Mouse (Mus musculus): Measurements from ENCODE around the gene 9530003J23Rik. TPM values are rescaled to one million over a fixed set of nuclear protein-coding genes. Genes with fewer than 3 reads are reported as not detected.
A peak's percentile ranks its signal among the peaks of the same experiment; 100 is the strongest.

9530003J23Rik gene
- polyA plus RNA-seq, 1 experiment from 2014 or later, result not detected

GRCm38 (mm10) chr10:117202981-117203557 lies 35.4 kb downstream of the 9530003J23Rik start:
- DNase-seq (ENCODE audit: low spot score) (no peak), ATAC-seq (ENCODE audit: low FRiP score, low TSS enrichment) (no peak)
- no peaks in the 10 kb centered on the region for H3K36me3 ChIP-seq (ENCODE audit: control insufficient read depth, insufficient read depth, low read length)
- no peaks in the 10 kb centered on the region for H3K27me3 ChIP-seq (ENCODE audit: control insufficient read depth, insufficient read depth, low read length)
- H3K9ac ChIP-seq (ENCODE audit: low read length), result no peak overlapping the region
- 45% methylated on average over 17 of the region's 17 CpGs for WGBS
- no peaks in the 10 kb centered on the region for H3K4me1 ChIP-seq (replicated peaks; ENCODE audit: control insufficient read depth, insufficient read depth)
- TF ChIP-seq CTCF (IDR thresholded peaks at IDR 0.05; ENCODE audit: low read depth) (no peak), EP300 (optimal IDR thresholded peaks at IDR 0.05) (no peak)
- H3K9me3 ChIP-seq (ENCODE audit: control insufficient read depth, low read length), result no peaks in the 10 kb centered on the region
- H3K27ac ChIP-seq (replicated peaks), result no peak overlapping the region
- H3K4me2 ChIP-seq (replicated peaks; ENCODE audit: low read depth), result no peak overlapping the region
- H3K4me3 ChIP-seq (ENCODE audit: low read depth, low read length), result no peak overlapping the region

- Histone ChIP-seq H3K4me1 (replicated peaks; ENCODE audit: control insufficient read depth, insufficient read depth) (no peaks in the 10 kb centered on the region), H3K9ac (ENCODE audit: low read length) (no peak overlapping the region), H3K27ac (replicated peaks) (no peak overlapping the region), H3K4me2 (replicated peaks; ENCODE audit: low read depth) (no peak overlapping the region), H3K27me3 (ENCODE audit: control insufficient read depth, insufficient read depth, low read length) (no peaks in the 10 kb centered on the region), H3K9me3 (ENCODE audit: control insufficient read depth, low read length) (no peaks in the 10 kb centered on the region), H3K36me3 (ENCODE audit: control insufficient read depth, insufficient read depth, low read length) (no peaks in the 10 kb centered on the region), H3K4me3 (ENCODE audit: low read depth, low read length) (no peak overlapping the region)
- DNase-seq (ENCODE audit: low spot score) (no peak), ATAC-seq (ENCODE audit: low FRiP score, low TSS enrichment) (no peak)
- 69% methylated on average over 3 of the region's 3 CpGs for WGBS
- no peak for TF ChIP-seq EP300 (optimal IDR thresholded peaks at IDR 0.05)
These were observed 38.8 kb downstream of the 9530003J23Rik start for GRCm38 (mm10) chr10:117199701-117200100.

- Histone ChIP-seq H3K9me3 (ENCODE audit: control insufficient read depth, low read length) (no peaks in the 10 kb centered on the region), H3K4me1 (replicated peaks; ENCODE audit: control insufficient read depth, insufficient read depth) (no peaks in the 10 kb centered on the region), H3K4me3 (ENCODE audit: low read depth, low read length) (no peak overlapping the region), H3K36me3 (ENCODE audit: control insufficient read depth, insufficient read depth, low read length) (no peaks in the 10 kb centered on the region), H3K4me2 (replicated peaks; ENCODE audit: low read depth) (no peak overlapping the region), H3K27me3 (ENCODE audit: control insufficient read depth, insufficient read depth, low read length) (no peaks in the 10 kb centered on the region), H3K27ac (replicated peaks) (no peak overlapping the region), H3K9ac (ENCODE audit: low read length) (no peak overlapping the region)
- 55% methylated on average over 3 of the region's 3 CpGs for WGBS
- TF ChIP-seq CTCF (IDR thresholded peaks at IDR 0.05; ENCODE audit: low read depth), result no peak
- no peak for TF ChIP-seq EP300 (optimal IDR thresholded peaks at IDR 0.05)
- ATAC-seq (ENCODE audit: low FRiP score, low TSS enrichment) (no peak), DNase-seq (ENCODE audit: low spot score) (no peak)
These were observed 41.8 kb downstream of the 9530003J23Rik start for GRCm38 (mm10) chr10:117196696-117197095.

GRCm38 (mm10) chr10:117195748-117196147 lies 42.8 kb downstream of the 9530003J23Rik start:
- no peaks in the 10 kb centered on the region for H3K36me3 ChIP-seq (ENCODE audit: control insufficient read depth, insufficient read depth, low read length)
- H3K27me3 ChIP-seq (ENCODE audit: control insufficient read depth, insufficient read depth, low read length), result no peaks in the 10 kb centered on the region
- H3K4me3 ChIP-seq (ENCODE audit: low read depth, low read length), result no peak overlapping the region
- H3K4me2 ChIP-seq (replicated peaks; ENCODE audit: low read depth), result no peak overlapping the region
- no peak overlapping the region for H3K27ac ChIP-seq (replicated peaks)
- no peak for DNase-seq (ENCODE audit: low spot score)
- 96% methylated on average over 4 of the region's 4 CpGs for WGBS
- no peaks in the 10 kb centered on the region for H3K9me3 ChIP-seq (ENCODE audit: control insufficient read depth, low read length)
- TF ChIP-seq EP300 (optimal IDR thresholded peaks at IDR 0.05) (no peak), CTCF (IDR thresholded peaks at IDR 0.05; ENCODE audit: low read depth) (no peak)
- H3K9ac ChIP-seq (ENCODE audit: low read length), result no peak overlapping the region
- H3K4me1 ChIP-seq (replicated peaks; ENCODE audit: control insufficient read depth, insufficient read depth), result no peaks in the 10 kb centered on the region
- no peak for ATAC-seq (ENCODE audit: low FRiP score, low TSS enrichment)

GRCm38 (mm10) chr10:117195005-117195404 lies 43.5 kb downstream of the 9530003J23Rik start:
- Histone ChIP-seq H3K9me3 (ENCODE audit: control insufficient read depth, low read length) (no peaks in the 10 kb centered on the region), H3K4me3 (ENCODE audit: low read depth, low read length) (no peak overlapping the region), H3K4me2 (replicated peaks; ENCODE audit: low read depth) (no peak overlapping the region), H3K9ac (ENCODE audit: low read length) (no peak overlapping the region), H3K27ac (replicated peaks) (no peak overlapping the region), H3K27me3 (ENCODE audit: control insufficient read depth, insufficient read depth, low read length) (no peaks in the 10 kb centered on the region), H3K4me1 (replicated peaks; ENCODE audit: control insufficient read depth, insufficient read depth) (no peaks in the 10 kb centered on the region), H3K36me3 (ENCODE audit: control insufficient read depth, insufficient read depth, low read length) (no peaks in the 10 kb centered on the region)
- 63% methylated on average over 12 of the region's 12 CpGs for WGBS
- TF ChIP-seq EP300 (optimal IDR thresholded peaks at IDR 0.05) (no peak), CTCF (IDR thresholded peaks at IDR 0.05; ENCODE audit: low read depth) (no peak)
- DNase-seq (ENCODE audit: low spot score), result no peak
- ATAC-seq (ENCODE audit: low FRiP score, low TSS enrichment), result 0 out of 2 replicates have a peak, but pooled peaks have one; percentile 45

- WGBS, result 73% methylated on average over 5 of the region's 5 CpGs
- DNase-seq (ENCODE audit: low spot score), result no peak
- Histone ChIP-seq H3K27me3 (ENCODE audit: control insufficient read depth, insufficient read depth, low read length) (no peaks in the 10 kb centered on the region), H3K9me3 (ENCODE audit: control insufficient read depth, low read length) (no peaks in the 10 kb centered on the region), H3K4me1 (replicated peaks; ENCODE audit: control insufficient read depth, insufficient read depth) (no peaks in the 10 kb centered on the region), H3K4me2 (replicated peaks; ENCODE audit: low read depth) (no peak overlapping the region), H3K9ac (ENCODE audit: low read length) (no peak overlapping the region), H3K27ac (replicated peaks) (no peak overlapping the region), H3K4me3 (ENCODE audit: low read depth, low read length) (no peak overlapping the region), H3K36me3 (ENCODE audit: control insufficient read depth, insufficient read depth, low read length) (no peaks in the 10 kb centered on the region)
- no peak for ATAC-seq (ENCODE audit: low FRiP score, low TSS enrichment)
- no peak for TF ChIP-seq EP300 (optimal IDR thresholded peaks at IDR 0.05)
- no peak for TF ChIP-seq CTCF (IDR thresholded peaks at IDR 0.05; ENCODE audit: low read depth)
These were observed 45.1 kb downstream of the 9530003J23Rik start for GRCm38 (mm10) chr10:117193364-117193763.

Data from stomach, postnatal 0 days (tissue).